Mouse (Mus musculus): Measurements from ENCODE around the gene Trmu.
"Not testable (repeated sequence)": the region's sequence is repeated elsewhere in the genome, so short reads cannot be mapped to it uniquely, and the experiment has no call there.

Trmu gene

DNA sequence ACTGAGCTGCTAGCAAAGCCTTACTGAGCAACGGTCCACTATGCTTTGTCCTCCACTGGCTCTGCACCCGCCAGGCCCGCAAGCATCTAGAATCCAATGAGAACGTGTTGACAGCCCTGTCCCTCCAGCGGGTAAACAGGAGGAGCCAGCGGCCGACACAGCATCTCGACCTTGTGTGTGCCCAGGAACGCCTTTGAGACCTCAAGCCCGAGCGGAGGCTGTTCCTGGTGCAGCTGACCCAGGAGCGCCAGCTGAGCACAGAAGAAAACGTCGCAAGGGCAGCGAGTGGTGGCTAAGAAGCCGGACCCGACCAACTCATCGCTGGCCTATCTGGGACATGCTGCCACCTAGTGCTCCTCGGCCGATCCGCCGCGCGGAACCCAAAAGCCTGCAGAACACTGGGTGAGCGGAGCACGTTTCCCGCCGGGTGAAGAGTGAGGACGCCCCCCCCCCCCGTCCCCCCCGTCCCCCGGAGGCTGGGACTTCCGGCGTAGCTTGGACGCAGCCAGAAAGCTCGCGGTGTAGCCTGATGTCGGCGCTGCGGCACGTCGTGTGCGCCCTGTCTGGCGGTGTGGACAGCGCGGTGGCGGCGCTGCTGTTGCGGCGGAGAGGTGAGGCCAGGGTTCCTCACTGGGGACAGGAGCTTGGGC is at the start of gene Trmu:
Gene Trmu (plus strand): TSS at position 465 of the 650 bp plus-strand sequence.
- peak; percentile 82 to 83 for DNase-seq (ENCODE audit: low spot score in 2 of 2)

DNA sequence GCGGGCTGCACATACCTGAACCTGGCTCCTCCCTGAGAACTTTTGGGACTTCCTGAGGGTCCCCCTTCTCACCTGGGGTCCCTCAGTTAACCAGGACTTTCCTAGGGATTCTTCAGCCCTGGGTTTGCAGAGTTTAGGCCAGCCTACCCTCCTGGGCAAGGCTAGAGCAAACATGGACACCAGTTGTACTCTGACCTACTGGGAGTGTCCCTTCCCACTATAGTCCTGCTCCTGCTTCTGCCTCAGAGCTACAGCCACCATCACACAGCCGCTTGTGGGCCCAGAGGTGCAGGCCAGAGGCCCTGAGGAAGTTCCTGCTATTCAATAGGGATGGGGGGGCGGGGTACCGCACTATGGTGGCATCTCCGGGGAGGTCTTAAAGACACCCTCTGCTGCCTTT is 49.6 kb upstream of the Trmu start:
- DNase-seq (ENCODE audit: low spot score in 2 of 2), result no peak

DNA sequence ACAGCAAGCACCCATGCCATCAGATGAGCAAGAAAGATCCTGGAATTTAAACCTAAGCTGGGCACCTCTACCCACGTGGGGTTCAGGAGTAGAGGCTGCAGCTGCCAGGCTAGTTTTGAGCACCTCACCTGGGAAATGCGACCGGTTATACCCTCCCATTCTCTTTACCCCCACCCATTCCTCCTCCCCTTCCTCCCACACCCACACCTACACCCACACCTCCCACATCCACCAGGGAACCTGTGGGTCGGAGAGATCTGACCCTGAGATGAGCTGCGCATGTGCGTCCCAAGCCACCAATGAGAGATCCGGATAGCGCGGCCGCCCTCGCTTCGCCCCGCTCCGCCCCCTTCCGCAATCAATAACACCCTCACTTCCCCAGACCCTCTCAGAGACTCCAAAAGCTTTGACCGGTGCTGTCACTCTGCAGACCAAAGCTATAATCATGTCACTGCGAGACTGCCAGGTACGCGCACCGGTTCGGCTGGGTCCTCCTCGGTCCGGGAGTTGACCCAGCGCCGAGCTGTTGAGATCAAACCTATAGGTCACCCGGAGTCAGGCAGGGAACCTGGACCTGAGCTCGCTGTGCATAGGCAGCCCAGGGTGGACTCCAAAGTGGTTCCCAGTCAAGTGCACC is 47.0 kb upstream of the Trmu start, which contains the start of gene Ttc38:
Gene Ttc38 (plus strand): TSS at position 353 of the 637 bp plus-strand sequence.
- DNase-seq (ENCODE audit: low spot score in 2 of 2), result peak; percentile 65 to 69

DNA sequence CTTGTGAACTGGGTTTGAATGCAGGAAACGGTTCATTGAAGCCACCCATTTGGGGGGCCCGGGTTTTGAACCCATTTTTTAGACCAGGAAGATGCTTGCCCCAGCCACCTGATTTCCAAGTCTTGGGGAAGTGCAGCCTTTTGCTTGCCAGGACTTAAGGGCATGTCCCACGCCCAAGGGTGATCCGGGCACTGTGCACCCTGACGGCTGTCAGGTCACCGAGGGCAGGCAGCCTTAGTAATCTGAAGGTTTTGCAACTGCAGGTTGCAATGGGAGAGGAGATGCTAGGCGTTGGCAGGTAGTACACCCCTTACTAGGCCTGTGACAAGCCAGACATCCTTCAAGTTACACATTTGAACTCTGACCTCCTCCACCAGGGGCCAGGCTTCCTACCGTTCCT is 46.5 kb upstream of the Trmu start:
- no peak for DNase-seq (ENCODE audit: low spot score in 2 of 2)

DNA sequence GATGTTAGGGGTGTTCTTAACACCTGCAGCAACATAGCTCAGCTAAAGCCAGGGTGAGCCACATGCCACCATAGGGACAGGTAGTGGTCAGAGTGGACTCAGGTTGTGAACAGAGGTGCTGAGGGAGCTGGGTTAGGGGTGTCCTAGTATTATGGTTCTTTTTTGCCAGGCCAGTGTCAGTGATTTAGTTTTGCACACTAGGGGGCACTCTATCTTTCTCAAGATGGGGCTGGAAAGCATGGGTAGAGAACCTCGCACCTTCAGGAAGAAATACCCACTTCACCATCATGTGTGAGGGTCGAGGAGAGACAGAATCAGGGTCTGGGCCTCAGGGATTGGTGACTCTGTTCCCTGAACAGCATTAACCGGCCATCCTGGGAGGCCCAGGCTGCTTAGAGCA is 43.8 kb upstream of the Trmu start:
- no peak for DNase-seq (ENCODE audit: low spot score in 2 of 2)

DNA sequence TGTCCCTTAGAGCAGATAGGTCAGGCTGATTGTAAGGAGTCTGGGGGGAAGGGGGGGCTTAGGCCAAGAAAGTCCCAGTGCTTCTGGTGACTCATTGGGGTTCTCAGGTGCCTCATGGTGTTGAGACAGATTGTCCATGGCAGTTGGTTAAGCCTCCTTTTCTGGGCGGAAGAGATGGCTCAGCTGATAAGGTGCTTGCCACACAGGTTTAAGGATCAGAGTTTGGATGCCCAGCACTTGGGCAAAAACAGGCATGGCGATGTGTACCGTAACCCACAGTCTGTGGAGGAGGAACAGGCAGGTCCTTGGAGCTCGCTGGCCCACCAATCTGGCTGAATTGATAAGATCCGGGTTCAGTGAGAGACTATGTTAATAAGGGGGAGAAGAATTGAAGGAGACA is 42.2 kb upstream of the Trmu start:
- DNase-seq (ENCODE audit: low spot score in 2 of 2), result no peak

DNA sequence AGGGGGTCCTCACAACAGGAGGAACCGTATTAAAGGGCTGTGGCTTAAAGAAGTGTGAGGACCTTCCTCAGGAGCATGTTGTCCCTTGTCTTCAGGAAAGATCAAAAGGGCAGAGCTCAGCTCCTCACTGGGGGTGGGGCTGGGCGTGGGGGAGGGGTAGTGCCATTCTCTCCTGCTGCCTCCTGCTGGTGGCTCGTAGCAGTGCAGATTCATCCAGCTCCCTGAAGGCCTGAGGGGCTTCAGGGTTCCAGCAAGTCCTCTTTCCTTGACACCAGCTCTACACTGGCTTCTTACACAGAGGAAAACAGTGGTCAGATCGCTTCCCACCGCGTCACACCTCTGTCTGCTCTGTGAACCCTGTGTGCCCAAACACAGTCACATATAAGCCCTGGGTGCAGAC is 38.1 kb upstream of the Trmu start:
- DNase-seq (ENCODE audit: low spot score in 2 of 2), result no peak

DNA sequence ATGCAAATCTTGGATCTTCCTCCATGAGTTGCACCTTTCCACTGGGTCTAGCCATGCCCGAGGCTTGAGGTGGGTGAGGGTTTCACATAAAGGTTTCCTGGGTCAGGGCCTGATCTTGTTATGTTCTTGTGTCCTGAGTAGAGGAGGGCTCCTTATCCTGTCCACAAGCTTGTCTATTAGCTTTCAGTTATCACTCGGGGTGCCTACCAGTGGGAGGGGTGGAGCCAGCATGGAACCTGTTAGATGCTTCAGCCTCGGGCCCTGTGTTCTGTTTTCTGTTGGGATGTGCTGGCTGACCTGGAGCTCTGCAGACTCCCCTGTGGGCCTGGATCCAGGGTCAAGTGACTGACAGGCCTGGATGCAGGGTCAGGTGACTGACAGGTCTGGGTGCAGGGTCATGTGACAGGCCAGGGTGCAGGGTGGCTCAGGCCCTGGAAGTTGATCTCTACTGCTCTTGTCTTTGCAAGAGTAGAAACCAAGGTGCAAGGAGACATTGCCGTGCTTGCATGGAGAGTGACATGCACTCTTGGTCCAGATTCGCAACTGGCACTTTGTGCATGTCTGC is 37.2 kb upstream of the Trmu start:
- no peak for DNase-seq (ENCODE audit: low spot score in 2 of 2)

DNA sequence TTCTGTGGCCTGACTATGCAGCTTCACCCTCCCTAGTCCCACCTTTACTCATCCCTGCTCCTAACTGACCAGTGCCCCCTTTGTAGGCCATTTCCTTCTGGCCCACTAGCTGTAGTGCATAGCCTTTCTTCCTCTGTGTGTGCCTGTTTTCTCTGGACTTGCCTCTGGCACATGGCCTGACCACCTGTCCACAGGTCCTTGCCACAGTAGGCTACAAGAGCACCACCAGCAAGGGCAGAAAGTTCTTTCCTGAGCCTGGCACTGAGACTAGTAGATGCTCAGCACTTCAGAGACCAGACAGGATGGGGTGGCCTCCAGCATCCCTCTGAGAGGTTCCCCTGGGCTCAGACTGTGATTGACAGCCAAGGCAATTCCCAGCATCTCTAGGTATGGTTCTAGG is 34.0 kb upstream of the Trmu start:
- DNase-seq (ENCODE audit: low spot score in 2 of 2), result no peak

DNA sequence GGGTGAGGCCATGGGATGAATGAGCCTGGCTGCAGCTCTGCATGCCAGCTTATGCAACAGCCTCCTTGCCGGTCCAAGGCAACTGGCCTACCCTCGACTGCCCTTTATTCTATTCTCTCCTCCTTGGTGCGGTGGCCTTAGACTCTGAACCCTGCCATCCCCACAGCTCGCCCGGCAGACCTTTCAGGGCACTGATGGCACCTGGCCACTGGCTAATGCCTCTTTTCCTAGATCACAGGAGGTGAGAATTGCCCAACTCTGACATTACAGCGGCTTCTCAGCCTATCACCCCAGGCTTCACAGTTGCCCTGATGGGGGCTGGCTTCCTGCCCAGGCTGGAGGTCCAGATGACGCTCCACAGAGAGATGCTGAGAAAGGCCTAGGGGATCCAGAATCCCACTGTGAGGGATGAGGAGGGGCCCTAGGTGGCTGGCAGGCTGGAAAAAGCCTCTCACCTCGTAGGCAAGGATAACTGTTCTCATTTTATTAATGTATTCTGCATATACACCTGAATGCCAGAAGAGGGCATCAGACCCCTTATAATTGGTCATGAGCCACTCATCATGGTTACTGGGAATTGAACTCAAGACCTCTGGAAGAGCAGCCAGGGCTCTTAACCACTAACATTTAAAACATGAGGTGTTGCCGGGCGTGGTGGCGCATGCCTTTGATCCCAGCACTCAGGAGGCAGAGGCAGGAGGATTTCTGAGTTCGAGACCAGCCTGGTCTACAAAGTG is 27.3 kb upstream of the Trmu start:
- DNase-seq (ENCODE audit: low spot score in 2 of 2), result no peak

DNA sequence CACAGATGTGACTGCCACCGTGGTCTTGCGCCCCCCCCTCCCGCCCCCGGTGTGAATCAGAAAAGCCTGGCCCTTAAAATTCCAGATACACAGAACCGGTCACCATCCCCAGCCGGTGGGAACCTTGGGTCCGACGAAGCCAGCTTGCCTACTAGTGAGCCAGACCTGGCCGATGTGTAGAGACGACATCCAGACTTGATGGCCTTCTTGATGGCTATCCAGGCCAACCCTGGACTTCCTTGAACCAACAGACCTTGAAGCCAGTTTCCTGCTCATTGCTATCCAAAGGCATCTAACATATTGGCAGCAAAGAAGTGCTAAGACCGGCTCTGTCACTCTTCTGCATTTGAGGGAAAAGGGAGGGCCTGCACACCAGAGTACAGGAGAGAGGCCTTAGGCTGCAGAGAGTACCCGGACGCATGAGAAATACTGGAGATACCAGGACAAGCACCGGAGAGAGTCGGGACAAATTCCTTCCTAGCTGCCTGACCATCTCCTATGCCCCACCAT is 20.1 kb upstream of the Trmu start:
- peak in 1 of 2 experiments; percentile 10 for DNase-seq (ENCODE audit: low spot score in 2 of 2)

DNA sequence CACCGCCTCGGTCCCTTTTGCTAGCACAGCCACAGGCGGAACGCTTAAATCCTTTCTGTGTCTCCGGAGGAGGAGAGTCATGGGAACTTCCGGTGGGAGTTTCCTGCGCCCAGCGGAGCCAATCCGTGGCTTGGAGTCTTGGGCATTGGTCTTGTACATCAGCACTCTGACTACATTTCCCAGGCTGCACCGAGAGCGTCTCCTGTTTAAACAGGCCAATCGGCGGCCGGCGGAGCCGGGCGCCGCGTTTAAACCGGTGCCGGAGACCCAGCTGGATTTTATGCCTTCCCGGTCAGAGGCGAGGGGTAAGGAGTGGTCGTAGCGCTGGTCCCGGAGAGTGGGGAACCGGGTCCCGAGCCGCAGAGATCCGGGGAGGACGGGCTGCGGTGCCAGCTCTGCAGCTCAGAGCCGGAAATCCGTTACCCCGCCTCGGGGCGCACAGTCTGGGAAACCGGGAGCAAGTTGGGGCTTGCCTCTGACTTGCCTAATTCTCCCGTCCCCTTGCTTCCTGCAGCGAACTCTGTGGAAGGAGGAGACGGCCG is 19.6 kb upstream of the Trmu start, which contains the start of gene Gtse1:
Gene Gtse1 (plus strand): TSS at position 256 of the 542 bp plus-strand sequence.
- peak; percentile 86 to 90 for DNase-seq (ENCODE audit: low spot score in 2 of 2)

DNA sequence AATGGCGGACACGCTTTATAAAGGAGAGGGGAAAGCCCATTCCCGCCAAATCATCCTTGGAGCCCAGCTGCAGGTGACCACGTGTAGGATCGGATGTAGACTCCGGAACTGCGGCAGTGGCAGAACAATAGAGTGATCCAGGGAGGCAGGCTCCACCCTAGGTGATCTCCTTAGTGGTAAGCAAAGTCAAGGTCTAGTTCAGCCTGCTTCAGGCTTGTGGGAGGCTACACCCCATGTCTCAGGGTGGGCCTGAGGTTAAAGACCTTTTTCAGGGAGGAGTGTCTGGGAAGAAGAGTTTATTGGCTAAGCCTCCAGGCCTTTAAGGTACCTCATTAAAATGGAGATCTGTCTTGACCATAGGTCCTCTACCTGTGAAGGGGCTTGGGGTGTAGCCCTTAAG is 13.2 kb upstream of the Trmu start:
- not testable (repeated sequence) for DNase-seq (ENCODE audit: low spot score in 2 of 2)

DNA sequence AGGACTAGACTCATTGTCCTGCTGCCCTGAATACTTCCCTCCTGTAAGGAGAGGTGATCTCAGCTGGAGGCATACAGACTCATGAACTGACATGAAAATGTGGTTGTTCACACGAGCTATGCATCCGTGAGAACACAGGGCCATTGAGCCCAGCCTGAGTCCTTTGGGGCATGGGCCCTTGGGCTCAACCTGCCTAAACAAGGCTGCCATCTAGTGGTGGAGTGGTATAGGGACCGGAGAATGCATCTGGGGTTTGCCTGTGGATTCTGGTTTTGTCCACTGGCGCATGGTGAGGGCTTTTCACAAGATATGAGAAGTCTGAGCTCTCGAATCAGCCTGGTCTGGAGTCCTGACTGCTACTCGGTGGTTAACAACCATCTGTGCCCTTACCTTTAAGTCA is 11.4 kb upstream of the Trmu start:
- DNase-seq (ENCODE audit: low spot score in 2 of 2), result peak; percentile 49 to 74

DNA sequence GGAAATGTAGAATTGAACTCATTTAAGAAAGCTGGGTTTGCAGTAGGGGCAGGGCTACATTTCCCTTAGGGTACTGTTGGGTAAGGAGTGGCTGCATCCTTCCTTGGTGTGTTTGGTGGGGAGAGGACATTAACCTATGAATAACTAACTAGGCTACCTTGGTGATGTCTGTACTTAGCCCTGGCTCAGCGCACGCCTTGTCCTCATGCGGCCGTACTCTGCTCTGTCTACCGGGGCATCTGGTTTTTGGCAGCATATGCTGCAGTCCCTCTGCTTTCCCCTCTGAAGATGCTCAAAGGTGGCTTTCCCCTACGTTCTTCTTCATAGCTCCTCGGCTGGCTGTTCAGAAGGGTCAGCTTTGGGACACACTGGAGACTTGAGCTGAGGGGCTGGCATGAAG is 1.8 kb upstream of the Trmu start:
- DNase-seq (ENCODE audit: low spot score in 2 of 2), result no peak

DNA sequence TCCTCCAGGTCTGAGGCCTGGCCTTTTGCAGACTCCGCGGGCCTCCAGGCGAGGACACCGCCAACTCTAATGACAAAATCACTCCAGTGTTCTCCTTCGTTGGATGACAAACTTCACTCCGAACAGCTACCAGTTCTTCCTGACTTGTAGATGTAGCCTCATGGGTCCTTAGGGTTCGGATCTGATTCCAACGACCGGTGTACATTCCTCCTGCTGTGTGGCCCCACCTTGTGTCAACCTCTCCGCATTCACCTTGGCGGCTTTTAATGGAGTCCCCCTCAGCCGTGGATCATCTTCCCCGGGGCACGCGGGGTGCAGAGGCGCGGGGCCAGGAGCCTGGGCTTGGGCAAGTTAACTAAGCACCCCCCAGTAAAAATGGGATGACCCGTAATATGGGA is 385 bp downstream of the Trmu start:
- DNase-seq (ENCODE audit: low spot score in 2 of 2), result peak in 1 of 2 experiments; percentile 18

DNA sequence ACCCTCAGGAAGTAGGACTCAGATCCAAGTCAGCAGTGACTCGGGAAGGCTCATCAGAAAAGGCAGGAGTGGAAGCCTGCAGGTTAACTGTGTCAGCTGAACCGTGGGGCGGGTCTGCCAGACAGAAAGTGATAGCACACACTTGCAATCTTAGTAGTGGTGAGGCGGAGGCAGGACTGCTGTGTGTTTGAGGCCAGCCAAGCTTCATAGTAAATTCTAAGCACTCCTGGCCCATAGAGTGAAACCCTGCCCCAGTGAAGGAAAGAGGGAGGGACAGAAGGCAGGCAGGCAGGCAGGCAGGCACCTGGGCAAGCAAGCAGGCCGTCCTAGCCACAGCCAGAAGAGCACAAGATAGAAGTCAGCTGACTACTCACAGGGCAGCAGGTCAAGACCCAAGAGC is 6.5 kb downstream of the Trmu start:
- DNase-seq (ENCODE audit: low spot score in 2 of 2), result no peak

DNA sequence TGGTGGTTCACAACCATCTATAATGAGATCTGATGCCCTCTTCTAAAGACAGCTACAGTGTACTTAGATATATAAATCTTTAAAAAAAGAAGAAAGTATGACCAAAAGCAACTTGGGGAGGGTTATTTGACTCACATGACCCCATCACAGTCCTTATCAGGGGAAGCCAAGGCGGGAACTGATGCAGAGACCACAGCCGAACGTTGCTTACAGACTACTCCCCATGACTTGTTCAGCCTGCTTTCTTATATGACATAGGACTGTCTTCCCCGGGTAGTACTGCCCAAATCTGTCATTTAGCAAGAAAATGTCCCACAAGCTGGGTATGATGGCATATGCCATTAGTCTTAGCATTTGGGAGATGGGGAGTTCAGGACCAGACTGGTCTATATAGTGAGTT is 10.1 kb downstream of the Trmu start:
- no peak for DNase-seq (ENCODE audit: low spot score in 2 of 2)

DNA sequence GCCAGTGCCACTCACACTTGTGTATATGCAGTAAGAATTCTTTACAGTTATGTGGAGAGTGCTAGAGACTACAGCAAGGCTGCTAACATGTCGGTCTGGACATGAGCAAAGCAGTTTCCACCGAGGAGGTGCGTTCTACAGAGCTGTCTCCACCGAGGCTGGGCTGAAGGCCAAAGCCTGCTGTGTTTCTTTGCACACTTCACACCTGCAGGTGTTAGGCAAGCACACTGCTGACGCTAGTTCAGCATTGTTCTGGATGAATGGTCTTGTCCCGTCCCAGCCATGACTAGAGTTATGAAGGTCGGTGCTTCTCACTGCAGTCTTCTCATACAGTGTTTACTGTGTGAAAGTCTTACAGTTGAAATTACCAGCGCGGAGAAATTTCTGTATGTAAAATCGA is 12.9 kb downstream of the Trmu start:
- DNase-seq (ENCODE audit: low spot score in 2 of 2), result no peak

DNA sequence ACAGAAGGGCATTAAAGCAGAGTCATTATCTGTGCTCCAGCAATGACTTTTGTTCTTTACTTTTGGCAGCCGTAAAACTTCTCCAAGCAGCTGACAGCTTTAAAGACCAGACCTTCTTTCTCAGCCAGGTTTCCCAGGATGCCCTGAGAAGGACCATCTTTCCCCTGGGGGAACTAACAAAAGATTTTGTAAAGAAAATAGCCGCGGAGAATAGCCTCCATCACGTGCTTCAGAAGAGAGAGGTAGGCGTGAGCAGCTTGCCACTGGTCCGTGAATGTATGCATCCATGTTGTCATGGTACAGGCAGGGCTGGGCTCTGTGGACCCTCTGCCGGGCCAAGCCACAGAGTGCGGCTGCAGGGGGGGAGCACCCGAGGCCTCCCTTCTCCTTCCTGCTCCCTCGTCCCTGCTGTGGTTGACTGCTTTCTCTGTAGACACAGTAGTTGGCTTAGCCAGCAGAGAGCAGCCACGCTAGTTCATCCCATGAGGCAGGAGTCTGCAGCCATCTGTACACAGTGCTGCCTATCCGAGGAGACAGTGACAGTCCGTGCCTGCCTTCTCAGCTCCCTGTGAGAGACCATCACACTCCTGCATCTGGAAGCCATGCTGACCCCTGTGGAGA is 13.5 kb downstream of the Trmu start:
- no peak for DNase-seq (ENCODE audit: low spot score in 2 of 2)

DNA sequence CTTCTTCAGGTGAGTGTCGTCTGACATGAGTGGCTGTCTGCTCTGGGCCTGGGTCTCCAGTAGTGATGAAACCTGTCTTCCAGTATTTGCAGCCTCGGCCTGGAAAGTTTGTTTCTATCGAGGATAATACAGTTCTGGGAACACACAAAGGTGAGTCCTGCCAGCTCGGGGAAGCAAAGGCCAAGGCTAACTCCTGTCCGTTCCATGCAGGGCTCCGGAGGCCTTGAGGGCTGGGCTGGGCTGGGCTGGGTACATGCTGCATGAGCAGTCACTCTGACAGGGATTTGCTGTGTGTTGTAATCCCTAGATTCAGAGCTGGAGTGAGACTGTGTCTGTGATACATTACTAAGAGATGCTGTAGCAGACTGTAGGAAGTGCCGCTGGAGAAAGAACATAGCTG is 14.8 kb downstream of the Trmu start:
- DNase-seq (ENCODE audit: low spot score in 2 of 2), result no peak

DNA sequence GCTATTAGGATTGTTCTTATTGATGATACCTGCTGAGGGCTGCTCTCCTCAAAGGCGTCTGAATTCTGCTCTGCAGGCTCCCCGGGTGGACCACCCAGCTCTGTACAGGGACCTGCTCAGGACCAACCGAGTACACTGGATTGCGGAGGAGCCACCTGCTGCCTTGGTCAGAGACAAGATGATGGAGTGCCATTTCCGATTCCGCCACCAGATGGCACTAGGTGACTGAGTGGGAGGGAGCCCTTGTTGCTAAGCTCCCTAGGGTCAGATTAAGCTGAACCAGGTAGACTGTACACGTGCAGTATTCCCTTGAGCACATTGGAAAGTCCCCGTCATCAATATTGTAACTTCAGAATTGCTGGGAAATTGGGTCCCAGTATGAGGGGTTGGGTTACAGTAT is 17.2 kb downstream of the Trmu start:
- DNase-seq (ENCODE audit: low spot score in 2 of 2), result peak; percentile 77 to 82
